Mouse (Mus musculus): ENCODE measurements around the gene Rpl23a. TPM values are rescaled to one million over a fixed set of nuclear protein-coding genes. Genes with fewer than 3 reads are reported as not detected.
A peak's percentile ranks its signal among the peaks of the same experiment; 100 is the strongest.

Gene Rpl23a
- total and polyA plus RNA-seq, 3 experiments: 2,892 to 4,112 TPM; not detected in 1

DNA sequence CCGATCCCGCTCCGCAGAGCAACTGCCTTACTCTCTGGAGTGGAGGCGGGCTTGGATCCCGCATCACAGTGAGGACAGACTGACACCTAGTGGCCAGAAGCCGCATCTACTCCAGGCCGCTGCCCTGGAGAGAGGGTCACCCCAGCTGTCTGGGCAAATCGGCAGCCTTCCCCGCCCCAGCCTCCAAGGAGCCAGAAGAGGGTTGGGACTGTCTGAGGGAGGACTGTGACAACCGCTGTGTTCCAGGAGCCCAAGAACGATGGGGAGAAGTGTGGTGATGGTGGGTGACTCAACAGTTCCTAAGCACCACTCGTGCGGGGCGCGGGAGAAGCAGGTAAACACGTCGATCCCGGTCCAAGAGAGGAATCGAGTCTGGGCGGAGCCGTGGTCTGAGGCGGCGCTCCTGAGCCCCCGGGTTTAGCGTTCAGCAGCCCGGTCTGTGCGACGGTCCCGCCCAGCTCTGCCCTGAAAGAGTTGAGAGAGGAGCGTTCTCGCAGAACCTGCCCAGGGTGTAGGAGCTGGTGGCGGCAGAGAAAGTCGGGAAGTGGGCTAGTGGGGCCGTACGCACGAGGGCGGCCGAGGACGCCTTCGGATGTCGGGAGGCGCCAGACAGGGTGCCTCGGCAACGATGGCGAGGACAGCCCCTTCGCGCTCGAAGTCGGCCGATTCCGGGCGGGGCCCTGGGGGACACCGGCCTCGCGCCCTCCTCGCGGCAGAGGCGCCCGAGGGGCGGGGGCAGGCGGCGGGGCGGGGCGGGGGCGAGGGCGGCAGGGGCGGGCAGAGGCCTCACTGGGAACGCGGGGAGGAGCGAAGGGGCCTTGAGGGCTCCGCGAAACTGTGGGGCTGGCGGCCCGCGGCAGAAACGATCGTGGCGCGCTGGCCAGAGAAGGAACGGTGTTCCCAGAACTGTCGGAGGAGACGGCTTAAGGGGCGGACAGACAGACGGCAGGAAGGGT lies 5.2 kb downstream of the Rpl23a start (continued):
- TF ChIP-seq TCF12 (IDR thresholded peaks at IDR 0.05; ENCODE audit: low read depth, low read length): peak; percentile 46
- TF ChIP-seq TAL1 (IDR thresholded peaks at IDR 0.05; ENCODE audit: low read length): no peak
- no peak for TF ChIP-seq JUND (IDR thresholded peaks at IDR 0.05; ENCODE audit: low read depth, low read length)

DNA sequence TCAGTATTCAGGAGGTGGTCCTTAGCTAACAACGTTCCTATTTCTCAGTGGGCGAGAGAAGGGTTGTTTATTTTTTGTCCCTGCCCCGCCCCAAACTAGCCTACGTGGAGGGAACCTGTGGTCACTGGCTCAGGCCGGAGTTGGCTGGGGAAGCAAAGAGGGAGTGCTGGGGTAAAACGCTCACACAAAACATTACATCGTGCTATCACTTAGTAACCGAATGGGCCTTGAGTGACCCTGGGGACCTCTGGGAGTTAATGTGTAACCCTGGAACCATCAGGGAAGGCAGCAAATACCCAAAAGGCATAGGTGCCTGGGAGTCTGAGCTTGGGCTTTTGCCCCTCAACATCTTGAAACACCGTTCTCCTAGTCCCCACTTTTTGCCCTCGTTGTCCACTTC lies 5.9 kb downstream of the Rpl23a start:
- Histone ChIP-seq H3K27me3 (ENCODE audit: control insufficient read depth in 1 of 2, insufficient read depth in 2 of 2, low read length in 2 of 2) (no peaks in the 10 kb centered on the region), H3K79me2 (ENCODE audit: control insufficient read depth, insufficient read depth, low read length, poor library complexity) (peaks cover 22% of the 10 kb centered on the region), H3K36me3 (ENCODE audit: control insufficient read depth in 1 of 2, insufficient read depth in 2 of 2, low read length in 2 of 2) (peaks cover 10 to 32% of the 10 kb centered on the region in 2 experiments), H3K4me3 (ENCODE audit: control insufficient read depth in 1 of 2, insufficient read depth in 1 of 2, low read depth in 2 of 2, low read length in 2 of 2) (peak overlapping the region; percentile 60 to 67), H3K9ac (ENCODE audit: control insufficient read depth, low read depth, low read length, poor library complexity, severe bottlenecking) (peak overlapping the region; percentile 92), H3K27ac (ENCODE audit: control insufficient read depth, low read depth, low read length) (peak overlapping the region; percentile 83), H3K9me3 (replicated peaks; ENCODE audit: insufficient read depth, low read length) (no peaks in the 10 kb centered on the region), H3K4me1 (ENCODE audit: control insufficient read depth in 1 of 2, insufficient read depth in 2 of 2, low read length in 2 of 2) (peaks cover 4 to 19% of the 10 kb centered on the region in 2 experiments; a peak in 2 of 4 replicates)
- TF ChIP-seq KAT2A (conservative IDR thresholded peaks at IDR 0.05; ENCODE audit: low read depth, low read length): no peak
- no peak for TF ChIP-seq ZC3H11A (IDR thresholded peaks at IDR 0.05; ENCODE audit: low read depth, low read length)
- 0 out of 2 replicates have a peak, but pooled peaks have one; percentile 13 for TF ChIP-seq ZNF384 (IDR thresholded peaks at IDR 0.05; ENCODE audit: low read depth, low read length)
- TF ChIP-seq JUND (IDR thresholded peaks at IDR 0.05; ENCODE audit: low read depth, low read length): no peak
- TF ChIP-seq MXI1 (IDR thresholded peaks at IDR 0.05; ENCODE audit: low read depth, low read length): peak; percentile 35; the same call in 1 of the 2 replicates
- peak; percentile 68; the same call in 1 of the 2 replicates for TF ChIP-seq MAX (IDR thresholded peaks at IDR 0.05; ENCODE audit: low read length)
- peak; percentile 82 for DNase-seq (ENCODE audit: low read depth, low spot score)

DNA sequence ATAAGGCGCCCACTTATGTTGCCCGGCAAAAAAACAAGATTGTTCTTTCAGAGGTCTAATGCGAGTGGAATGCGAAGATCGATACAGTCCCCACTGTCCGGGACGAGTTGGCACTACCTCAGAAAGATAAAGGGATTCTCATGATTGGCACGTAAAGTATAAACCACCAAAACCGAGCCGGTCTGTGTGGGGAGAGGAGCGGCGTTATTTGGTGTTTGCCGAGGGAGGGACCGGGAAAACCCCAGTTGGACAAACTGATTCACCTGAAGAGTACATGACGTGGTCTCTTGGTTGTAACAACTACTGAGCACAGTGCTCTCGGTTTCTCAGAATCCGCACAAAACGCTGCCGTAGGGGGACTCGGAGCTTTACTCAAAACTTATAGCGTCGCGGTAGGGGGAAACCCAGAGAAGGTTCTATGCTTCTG lies 6.5 kb downstream of the Rpl23a start:
- Histone ChIP-seq H3K4me3 (ENCODE audit: control insufficient read depth in 1 of 2, insufficient read depth in 1 of 2, low read depth in 2 of 2, low read length in 2 of 2) (peak overlapping the region; percentile 60 to 67), H3K9me3 (replicated peaks; ENCODE audit: insufficient read depth, low read length) (no peaks in the 10 kb centered on the region), H3K79me2 (ENCODE audit: control insufficient read depth, insufficient read depth, low read length, poor library complexity) (peaks cover 16% of the 10 kb centered on the region), H3K9ac (ENCODE audit: control insufficient read depth, low read depth, low read length, poor library complexity, severe bottlenecking) (peak overlapping the region; percentile 92), H3K4me1 (ENCODE audit: control insufficient read depth in 1 of 2, insufficient read depth in 2 of 2, low read length in 2 of 2) (peaks cover 4 to 19% of the 10 kb centered on the region in 2 experiments; a peak in 2 of 4 replicates), H3K27ac (ENCODE audit: control insufficient read depth, low read depth, low read length) (peak overlapping the region; percentile 83), H3K27me3 (ENCODE audit: control insufficient read depth in 1 of 2, insufficient read depth in 2 of 2, low read length in 2 of 2) (no peaks in the 10 kb centered on the region), H3K36me3 (ENCODE audit: control insufficient read depth in 1 of 2, insufficient read depth in 2 of 2, low read length in 2 of 2) (peaks cover 5 to 29% of the 10 kb centered on the region in 2 experiments)
- TF ChIP-seq NRF1 (IDR thresholded peaks at IDR 0.05; ENCODE audit: insufficient read depth, low read depth, low read length, poor library complexity, severe bottlenecking) (no peak), POLR2AphosphoS5 (IDR thresholded peaks at IDR 0.05; ENCODE audit: borderline replicate concordance, low read depth, low read length) (no peak), SIN3A (IDR thresholded peaks at IDR 0.05; ENCODE audit: low read length) (peak; percentile 54), NELFE (IDR thresholded peaks at IDR 0.05; ENCODE audit: low read depth, low read length) (no peak), TAL1 (IDR thresholded peaks at IDR 0.05; ENCODE audit: low read length) (no peak), ZMIZ1 (IDR thresholded peaks at IDR 0.05; ENCODE audit: low read depth, low read length) (no peak), ZKSCAN1 (IDR thresholded peaks at IDR 0.05; ENCODE audit: low read depth, low read length) (no peak), TCF12 (IDR thresholded peaks at IDR 0.05; ENCODE audit: low read depth, low read length) (0 out of 2 replicates have a peak, but pooled peaks have one; percentile 3), MAZ (IDR thresholded peaks at IDR 0.05; ENCODE audit: low read depth, low read length) (no peak), CHD1 (IDR thresholded peaks at IDR 0.05; ENCODE audit: low read depth, low read length) (no peak), JUND (IDR thresholded peaks at IDR 0.05; ENCODE audit: low read depth, low read length) (no peak), SMC3 (IDR thresholded peaks at IDR 0.05; ENCODE audit: low read depth, low read length) (0 out of 2 replicates have a peak, but pooled peaks have one; percentile 1), ZNF384 (IDR thresholded peaks at IDR 0.05; ENCODE audit: low read depth, low read length) (no peak), RCOR1 (IDR thresholded peaks at IDR 0.05; ENCODE audit: low read depth, low read length) (no peak), POLR2A (IDR thresholded peaks at IDR 0.05; ENCODE audit: control insufficient read depth in 1 of 2, insufficient read depth in 1 of 2, low read depth in 1 of 2, low read length in 2 of 2, poor library complexity in 1 of 2) (no peak), MAFK (IDR thresholded peaks at IDR 0.05; ENCODE audit: borderline replicate concordance, low read depth, low read length) (no peak), TBP (IDR thresholded peaks at IDR 0.05; ENCODE audit: low read depth, low read length) (no peak)
- peak; percentile 76 for DNase-seq (ENCODE audit: low read depth, low spot score)
